Comparison of ENCODE assay signal across 9 mouse cellular contexts in the genomic region with DNA sequence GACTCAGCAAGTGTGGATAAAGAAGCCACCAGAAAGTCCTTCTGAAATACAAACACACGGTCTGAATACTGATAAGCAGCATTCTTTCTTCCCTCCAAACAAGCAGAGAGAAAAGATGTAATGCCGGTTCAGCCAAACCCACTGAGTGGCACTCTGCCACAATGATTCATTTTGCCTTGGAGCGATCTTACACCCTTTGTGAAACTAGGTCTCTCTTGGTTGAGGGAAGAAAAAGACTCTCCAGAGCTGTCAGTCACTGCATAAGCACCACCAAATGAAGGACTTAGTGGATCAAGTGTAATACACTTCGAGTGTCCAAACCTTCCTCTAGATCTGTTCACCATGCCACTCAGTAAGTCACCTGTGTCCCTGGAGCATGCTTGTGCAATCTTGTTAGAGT. TPM values are rescaled to one million over a fixed set of nuclear protein-coding genes. Genes with fewer than 3 reads are reported as not detected.
DNase-seq lines count a peak whose midpoint lies in the region.
"Had no signal": no experiment of that assay in that cellular context is flagged by ENCODE, and none has a peak within 500 bp of the region (broad histone marks: within the 10 kb centered on the region; RNA-seq: fewer than 3 reads in every experiment).

No protein-coding gene starts in this region.

- peak; percentile 41 to 59 for DNase-seq in frontal cortex, postnatal 36 days (ENCODE audit: low spot score in 2 of 2)
- no peak for DNase-seq in frontal cortex, postnatal 10 days (ENCODE audit: low spot score in 2 of 2)
- peak; percentile 45 to 69 for DNase-seq in urinary bladder, adult 18-20 months (ENCODE audit: low spot score in 2 of 2)
- no peak for DNase-seq in urinary bladder, postnatal 4 days (ENCODE audit: low spot score in 2 of 2)
- DNase-seq in heart, postnatal 4 days = peak; percentile 19
- peak; percentile 69 to 70 for DNase-seq in urinary bladder, postnatal 36 days (ENCODE audit: low spot score in 2 of 2)
- no peak for DNase-seq in thymus, postnatal 14 days
- no peak for DNase-seq in gastrocnemius, adult 8-10 months (ENCODE audit: low spot score in 2 of 2)
- DNase-seq: thymus, postnatal 25 days had no signal

RNA-seq across cellular contexts. Expression of a gene that starts 34.1 kb away (rescaled TPM):
- total RNA-seq in heart, postnatal 4 days (2021) = 1 to 10 TPM in 1 of 2 experiments, under 1 TPM in 1; 0.93 to 1.4 TPM
- under 1 TPM in 3 of 4 experiments, not detected in 1; 0.10 to 0.22 (median 0.12) TPM for total RNA-seq in gastrocnemius, adult 8-10 months (2022)

RNA-seq across cellular contexts. Expression of a gene that starts 39.8 kb away (rescaled TPM):
- 10 to 100 TPM; 17.2 to 17.8 TPM for total RNA-seq in heart, postnatal 4 days (2021)
- total RNA-seq in gastrocnemius, adult 8-10 months (2022) = 1 to 10 TPM; 5.8 to 8.3 (median 7.0) TPM

Comparison
In these comparisons a context has a peak if more than half of its experiments do, and no peak if none do; other contexts are left out.
1. DNase-seq: peak in frontal cortex, postnatal 36 days (2 of 2), urinary bladder, adult 18-20 months (2 of 2), heart, postnatal 4 days (single experiment) and urinary bladder, postnatal 36 days (2 of 2); none in frontal cortex, postnatal 10 days (0 of 2), urinary bladder, postnatal 4 days (0 of 2), thymus, postnatal 14 days (single experiment) and gastrocnemius, adult 8-10 months (0 of 2).